Mouse (Mus musculus): ENCODE measurements around the gene Tm9sf3.

DNA sequence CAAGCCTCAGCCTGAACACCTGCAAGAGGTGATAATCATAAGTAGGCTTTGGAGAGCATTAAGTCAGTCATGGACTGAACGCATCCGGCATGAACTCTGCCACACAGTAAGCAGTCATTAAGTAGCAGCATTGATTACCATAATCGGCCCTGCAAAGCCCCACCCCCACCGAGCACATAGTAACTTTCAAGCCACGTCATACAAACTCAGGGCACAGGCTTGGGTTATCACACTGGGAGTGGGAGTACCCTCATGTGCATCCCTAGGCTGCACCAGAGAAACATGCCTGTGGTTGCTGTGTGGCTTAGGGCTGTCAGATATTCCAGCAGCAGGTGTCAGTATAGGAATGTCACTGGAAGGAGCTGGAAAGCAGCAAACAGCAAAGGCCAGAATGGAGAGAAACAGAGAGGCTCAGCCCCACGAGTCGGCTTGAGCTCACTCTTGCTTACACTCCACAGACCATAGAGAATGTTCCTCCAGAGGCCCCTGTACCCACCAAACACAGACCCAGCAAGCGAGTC is 16.0 kb upstream of the Tm9sf3 start:
- no peak for TF ChIP-seq POLR2A (IDR thresholded peaks at IDR 0.05; ENCODE audit: low read depth, low read length)
- peak; percentile 25; the same call in 1 of the 2 replicates for TF ChIP-seq CTCF (IDR thresholded peaks at IDR 0.05; ENCODE audit: extremely low read depth, insufficient read length, insufficient replicate concordance, low read depth, low read length)

Measured in small intestine, adult 2 months (tissue).